Mouse (Mus musculus): ENCODE results near the gene Sema3g. TPM values are rescaled to one million over a fixed set of nuclear protein-coding genes. Genes with fewer than 3 reads are reported as not detected.
A peak's percentile ranks its signal among the peaks of the same experiment; 100 is the strongest.

The Sema3g gene
- polyA plus RNA-seq, 1 experiment, result 0.90 TPM

GRCm38 (mm10) chr14:31237101-31237882 is 19.6 kb downstream of the Sema3g start:
- H3K4me3 ChIP-seq (ENCODE audit: insufficient read depth, low read length), result no peak overlapping the region
- TF ChIP-seq POLR2A (IDR thresholded peaks at IDR 0.05; ENCODE audit: low read depth, low read length) (no peak), CTCF (IDR thresholded peaks at IDR 0.05; ENCODE audit: borderline replicate concordance, insufficient read depth, low read length) (no peak)
- H3K4me1 ChIP-seq (ENCODE audit: control insufficient read depth, insufficient read depth, low read length), result no peaks in the 10 kb centered on the region
- H3K27ac ChIP-seq (ENCODE audit: insufficient read depth, low read length), result no peak overlapping the region

- Histone ChIP-seq H3K27ac (ENCODE audit: insufficient read depth, low read length) (no peak overlapping the region), H3K4me1 (ENCODE audit: control insufficient read depth, insufficient read depth, low read length) (no peaks in the 10 kb centered on the region)
Observed at GRCm38 (mm10) chr14:31240528-31240927, 22.9 kb downstream of the Sema3g start.

GRCm38 (mm10) chr14:31244777-31245176 is 27.1 kb downstream of the Sema3g start:
- Histone ChIP-seq H3K27ac (ENCODE audit: insufficient read depth, low read length) (no peak overlapping the region), H3K4me3 (ENCODE audit: insufficient read depth, low read length) (no peak overlapping the region), H3K4me1 (ENCODE audit: control insufficient read depth, insufficient read depth, low read length) (peaks cover 5% of the 10 kb centered on the region; the same call in 1 of the 2 replicates)
- no peak for TF ChIP-seq POLR2A (IDR thresholded peaks at IDR 0.05; ENCODE audit: low read depth, low read length)
- TF ChIP-seq CTCF (IDR thresholded peaks at IDR 0.05; ENCODE audit: borderline replicate concordance, insufficient read depth, low read length), result no peak

More at GRCm38 (mm10) chr14:31240528-31240927, 22.9 kb downstream of the Sema3g start:
- TF ChIP-seq CTCF (IDR thresholded peaks at IDR 0.05; ENCODE audit: borderline replicate concordance, insufficient read depth, low read length) (no peak), POLR2A (IDR thresholded peaks at IDR 0.05; ENCODE audit: low read depth, low read length) (no peak)
- no peak overlapping the region for H3K4me3 ChIP-seq (ENCODE audit: insufficient read depth, low read length)

GRCm38 (mm10) chr14:31245946-31246345 is 28.3 kb downstream of the Sema3g start:
- Histone ChIP-seq H3K4me3 (ENCODE audit: insufficient read depth, low read length) (no peak overlapping the region), H3K27ac (ENCODE audit: insufficient read depth, low read length) (peak overlapping the region; percentile 6; the same call in 1 of the 2 replicates), H3K4me1 (ENCODE audit: control insufficient read depth, insufficient read depth, low read length) (peaks cover 5% of the 10 kb centered on the region; the same call in 1 of the 2 replicates)
- TF ChIP-seq CTCF (IDR thresholded peaks at IDR 0.05; ENCODE audit: borderline replicate concordance, insufficient read depth, low read length) (no peak), POLR2A (IDR thresholded peaks at IDR 0.05; ENCODE audit: low read depth, low read length) (no peak)

- no peak overlapping the region for H3K27ac ChIP-seq (ENCODE audit: insufficient read depth, low read length)
- H3K4me3 ChIP-seq (ENCODE audit: insufficient read depth, low read length), result no peak overlapping the region
- TF ChIP-seq POLR2A (IDR thresholded peaks at IDR 0.05; ENCODE audit: low read depth, low read length), result no peak
- TF ChIP-seq CTCF (IDR thresholded peaks at IDR 0.05; ENCODE audit: borderline replicate concordance, insufficient read depth, low read length), result no peak
- peaks cover 5% of the 10 kb centered on the region; the same call in 1 of the 2 replicates for H3K4me1 ChIP-seq (ENCODE audit: control insufficient read depth, insufficient read depth, low read length)
Observed at GRCm38 (mm10) chr14:31248396-31248795, 30.7 kb downstream of the Sema3g start.

DNA sequence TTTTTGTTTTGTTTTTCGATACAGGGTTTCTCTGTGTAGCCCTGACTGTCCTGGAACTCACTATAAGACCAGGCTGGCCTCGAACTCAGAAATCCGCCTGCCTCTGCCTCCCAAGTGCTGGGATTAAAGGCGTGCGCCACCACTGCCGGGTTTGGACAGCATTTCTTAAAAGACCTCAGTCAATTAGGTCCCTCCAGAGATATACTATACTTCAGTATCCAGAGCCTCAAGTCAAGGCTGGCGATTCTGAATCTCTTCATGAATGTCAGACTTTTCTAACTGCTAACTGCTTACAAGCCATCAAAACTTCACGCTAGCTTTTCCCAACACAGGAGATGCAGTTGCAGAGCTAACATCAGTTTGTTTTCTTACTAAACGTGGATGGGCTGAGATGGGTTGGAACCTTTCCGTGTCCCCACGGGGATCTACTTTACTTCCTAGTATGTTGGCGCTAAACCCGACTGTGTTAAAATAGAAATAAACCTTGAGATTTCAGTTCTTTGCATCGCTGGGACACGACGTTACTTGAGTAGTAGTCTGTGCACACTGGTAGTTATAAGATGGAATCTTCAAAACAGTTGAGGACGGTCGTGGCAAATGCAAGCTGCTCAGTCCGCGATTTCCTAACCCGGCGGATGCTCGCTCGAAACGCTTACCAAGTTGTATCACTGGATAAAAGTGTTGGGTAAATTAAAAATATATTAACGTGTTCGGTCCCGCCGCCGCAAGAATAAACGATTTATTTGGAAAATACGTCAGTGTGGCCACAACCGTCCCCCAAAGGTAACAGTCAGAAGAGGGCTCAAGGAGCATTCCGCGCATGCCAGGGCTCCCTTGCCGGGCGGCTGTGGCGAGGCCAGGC is 32.8 kb downstream of the Sema3g start:
- H3K27ac ChIP-seq (ENCODE audit: insufficient read depth, low read length), result peak overlapping the region; percentile 97
- H3K4me3 ChIP-seq (ENCODE audit: insufficient read depth, low read length), result peak overlapping the region; percentile 69
- TF ChIP-seq CTCF (IDR thresholded peaks at IDR 0.05; ENCODE audit: borderline replicate concordance, insufficient read depth, low read length) (no peak), POLR2A (IDR thresholded peaks at IDR 0.05; ENCODE audit: low read depth, low read length) (peak; percentile 58)
- peaks cover 5% of the 10 kb centered on the region; the same call in 1 of the 2 replicates for H3K4me1 ChIP-seq (ENCODE audit: control insufficient read depth, insufficient read depth, low read length)

DNA sequence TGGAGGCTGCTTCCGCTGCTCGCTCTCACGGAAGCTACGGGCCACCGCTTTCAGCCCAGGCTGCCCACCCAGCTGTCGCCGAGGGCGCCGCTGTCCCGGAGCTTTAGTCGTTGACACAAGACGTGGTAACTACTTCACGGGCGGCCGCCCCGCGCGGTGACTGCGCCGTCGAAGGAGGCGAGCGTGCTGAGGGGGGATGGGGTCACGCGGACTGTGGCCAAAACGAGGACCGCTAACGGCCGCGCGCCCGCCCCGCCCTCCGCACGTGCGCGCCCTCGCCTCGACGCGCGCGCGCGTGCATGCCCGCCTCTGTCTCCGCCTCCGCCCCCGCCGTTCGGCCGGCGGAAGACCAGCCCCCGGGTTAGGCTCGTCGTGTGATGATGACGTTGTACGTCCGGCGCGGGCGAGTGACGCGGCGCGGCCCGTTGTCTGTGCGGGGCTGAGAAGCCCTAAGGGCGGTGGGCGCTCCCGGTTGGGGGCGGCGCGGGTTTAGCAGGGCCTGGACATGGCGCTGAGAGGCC is 33.5 kb downstream of the Sema3g start, which contains the start of the genes Phf7 and Bap1:
Phf7 (minus strand) TSS at position 234 of the 521 bp plus-strand sequence.
Bap1 (plus strand) TSS at position 367 of the 521 bp plus-strand sequence.
- H3K4me3 ChIP-seq (ENCODE audit: insufficient read depth, low read length), result peak within 1 kb of the TSS; percentile 99
- peak within 1 kb of the TSS; percentile 97 for H3K27ac ChIP-seq (ENCODE audit: insufficient read depth, low read length)
- peak; percentile 80 for TF ChIP-seq POLR2A (IDR thresholded peaks at IDR 0.05; ENCODE audit: low read depth, low read length)
- TF ChIP-seq CTCF (IDR thresholded peaks at IDR 0.05; ENCODE audit: borderline replicate concordance, insufficient read depth, low read length), result no peak
- peaks cover 5% of the 10 kb centered on the region; the same call in 1 of the 2 replicates for H3K4me1 ChIP-seq (ENCODE audit: control insufficient read depth, insufficient read depth, low read length)

- Histone ChIP-seq H3K4me1 (ENCODE audit: control insufficient read depth, insufficient read depth, low read length) (peaks cover 2% of the 10 kb centered on the region; the same call in 1 of the 2 replicates), H3K27ac (ENCODE audit: insufficient read depth, low read length) (no peak overlapping the region)
- TF ChIP-seq CTCF (IDR thresholded peaks at IDR 0.05; ENCODE audit: borderline replicate concordance, insufficient read depth, low read length) (no peak), POLR2A (IDR thresholded peaks at IDR 0.05; ENCODE audit: low read depth, low read length) (no peak)
Observed at GRCm38 (mm10) chr14:31251626-31252025, 34.0 kb downstream of the Sema3g start.

GRCm38 (mm10) chr14:31252091-31252490 is 34.4 kb downstream of the Sema3g start:
- Histone ChIP-seq H3K4me3 (ENCODE audit: insufficient read depth, low read length) (peak overlapping the region; percentile 99), H3K4me1 (ENCODE audit: control insufficient read depth, insufficient read depth, low read length) (no peaks in the 10 kb centered on the region; the same call in 1 of the 2 replicates), H3K27ac (ENCODE audit: insufficient read depth, low read length) (no peak overlapping the region)
- TF ChIP-seq POLR2A (IDR thresholded peaks at IDR 0.05; ENCODE audit: low read depth, low read length) (no peak), CTCF (IDR thresholded peaks at IDR 0.05; ENCODE audit: borderline replicate concordance, insufficient read depth, low read length) (no peak)

More at GRCm38 (mm10) chr14:31251626-31252025, 34.0 kb downstream of the Sema3g start:
- peak overlapping the region; percentile 99 for H3K4me3 ChIP-seq (ENCODE audit: insufficient read depth, low read length)
